Mouse (Mus musculus): ENCODE results near the gene Gm5741. TPM values are rescaled to one million over a fixed set of nuclear protein-coding genes. Genes with fewer than 3 reads are reported as not detected.

Gene Gm5741
- polyA plus RNA-seq, 1 experiment from 2014 or later = 1.7 TPM

Small RNAs within 50 kb of the gene (microRNA-seq; reads per million reads assigned to microRNA genes)
- gene Gm23388 = 0.88 reads per million
- 2.4 reads per million, percentile 15 among the genes with 10 or more reads in this experiment for gene Mir7070

Other genes starting within 250 kb of the Gm5741 start
- 9.9 and 12.7 TPM in 2 replicates for gene Dand5, start 245.2 kb downstream of the Gm5741 start, polyA plus RNA-seq (2014; fragmentation: Nextera tagmentation; extraction: Ambion mirVana)
- 32.7 and 35.8 TPM in 2 replicates for gene Gadd45gip1, start 236.5 kb downstream of the Gm5741 start, polyA plus RNA-seq (2014; fragmentation: Nextera tagmentation; extraction: Ambion mirVana)
- 83.4 and 84.3 TPM in 2 replicates for gene Rad23a, start 227.3 kb downstream of the Gm5741 start, polyA plus RNA-seq (2014; fragmentation: Nextera tagmentation; extraction: Ambion mirVana)
- gene Calr, start 221.0 kb downstream of the Gm5741 start, polyA plus RNA-seq (2014; fragmentation: Nextera tagmentation; extraction: Ambion mirVana) = 434 and 525 TPM in 2 replicates
- 95.6 and 111 TPM in 2 replicates for gene Farsa, start 211.0 kb downstream of the Gm5741 start, polyA plus RNA-seq (2014; fragmentation: Nextera tagmentation; extraction: Ambion mirVana)
- 17.4 and 27.4 TPM in 2 replicates for gene Syce2, start 195.9 kb downstream of the Gm5741 start, polyA plus RNA-seq (2014; fragmentation: Nextera tagmentation; extraction: Ambion mirVana)
- 22.4 and 25.9 TPM in 2 replicates for gene Gcdh, start 174.1 kb downstream of the Gm5741 start, polyA plus RNA-seq (2014; fragmentation: Nextera tagmentation; extraction: Ambion mirVana)
- gene Klf1, start 166.1 kb downstream of the Gm5741 start, polyA plus RNA-seq (2014; fragmentation: Nextera tagmentation; extraction: Ambion mirVana) = 0.19 and 0.63 TPM in 2 replicates
- 4.0 and 5.4 TPM in 2 replicates for gene Dnase2a, start 159.4 kb downstream of the Gm5741 start, polyA plus RNA-seq (2014; fragmentation: Nextera tagmentation; extraction: Ambion mirVana)
- 69.5 and 69.9 TPM in 2 replicates for gene Mast1, start 130.6 kb downstream of the Gm5741 start, polyA plus RNA-seq (2014; fragmentation: Nextera tagmentation; extraction: Ambion mirVana)
- gene Rtbdn, start 121.0 kb downstream of the Gm5741 start, polyA plus RNA-seq (2014; fragmentation: Nextera tagmentation; extraction: Ambion mirVana) = 0.99 and 1.4 TPM in 2 replicates
- gene Gm49661, start 98.5 kb downstream of the Gm5741 start, polyA plus RNA-seq (2014; fragmentation: Nextera tagmentation; extraction: Ambion mirVana) = not detected in 2 replicates
- 1,531 and 1,588 TPM in 2 replicates for gene Prdx2, start 98.4 kb downstream of the Gm5741 start, polyA plus RNA-seq (2014; fragmentation: Nextera tagmentation; extraction: Ambion mirVana)
- gene Rnaseh2a, start 98.2 kb downstream of the Gm5741 start, polyA plus RNA-seq (2014; fragmentation: Nextera tagmentation; extraction: Ambion mirVana) = 51.7 and 54.4 TPM in 2 replicates
- 4.3 and 5.7 TPM in 2 replicates for gene Junb, start 89.3 kb downstream of the Gm5741 start, polyA plus RNA-seq (2014; fragmentation: Nextera tagmentation; extraction: Ambion mirVana)
- 25.8 and 31.4 TPM in 2 replicates for gene Hook2, start 77.4 kb downstream of the Gm5741 start, polyA plus RNA-seq (2014; fragmentation: Nextera tagmentation; extraction: Ambion mirVana)
- not detected in 2 replicates for gene Best2, start 53.5 kb downstream of the Gm5741 start, polyA plus RNA-seq (2014; fragmentation: Nextera tagmentation; extraction: Ambion mirVana)
- 130 and 155 TPM in 2 replicates for gene Asna1, start 42.7 kb downstream of the Gm5741 start, polyA plus RNA-seq (2014; fragmentation: Nextera tagmentation; extraction: Ambion mirVana)
- 157 and 191 TPM in 2 replicates for gene Trir, start 41.2 kb downstream of the Gm5741 start, polyA plus RNA-seq (2014; fragmentation: Nextera tagmentation; extraction: Ambion mirVana)
- 32.0 and 41.0 TPM in 2 replicates for gene Tnpo2, start 31.1 kb downstream of the Gm5741 start, polyA plus RNA-seq (2014; fragmentation: Nextera tagmentation; extraction: Ambion mirVana)
- gene Fbxw9, start 7.9 kb downstream of the Gm5741 start, polyA plus RNA-seq (2014; fragmentation: Nextera tagmentation; extraction: Ambion mirVana) = 65.0 and 80.9 TPM in 2 replicates
- 88.8 and 95.8 TPM in 2 replicates for gene Dhps, start 3.8 kb upstream of the Gm5741 start, polyA plus RNA-seq (2014; fragmentation: Nextera tagmentation; extraction: Ambion mirVana)
- 141 and 154 TPM in 2 replicates for gene Wdr83os, start 12.8 kb upstream of the Gm5741 start, polyA plus RNA-seq (2014; fragmentation: Nextera tagmentation; extraction: Ambion mirVana)
- 53.9 and 58.2 TPM in 2 replicates for gene Wdr83, start 13.3 kb upstream of the Gm5741 start, polyA plus RNA-seq (2014; fragmentation: Nextera tagmentation; extraction: Ambion mirVana)
- gene Man2b1, start 15.3 kb upstream of the Gm5741 start, polyA plus RNA-seq (2014; fragmentation: Nextera tagmentation; extraction: Ambion mirVana) = 13.3 and 17.2 TPM in 2 replicates
- gene Zfp791, start 55.1 kb upstream of the Gm5741 start, polyA plus RNA-seq (2014; fragmentation: Nextera tagmentation; extraction: Ambion mirVana) = 3.0 and 4.0 TPM in 2 replicates
- gene Cks1brt, start 83.9 kb upstream of the Gm5741 start, polyA plus RNA-seq (2014; fragmentation: Nextera tagmentation; extraction: Ambion mirVana) = not detected in 2 replicates
- not detected in 2 replicates for gene Olfr371, start 158.0 kb upstream of the Gm5741 start, polyA plus RNA-seq (2014; fragmentation: Nextera tagmentation; extraction: Ambion mirVana)
- gene Orc6, start 231.7 kb upstream of the Gm5741 start, polyA plus RNA-seq (2014; fragmentation: Nextera tagmentation; extraction: Ambion mirVana) = 77.0 and 77.5 TPM in 2 replicates
- gene Vps35, start 231.8 kb upstream of the Gm5741 start, polyA plus RNA-seq (2014; fragmentation: Nextera tagmentation; extraction: Ambion mirVana) = 155 and 182 TPM in 2 replicates

All from midbrain, embryonic 14.5 days (tissue).